Mouse (Mus musculus) MEL (cell line): ENCODE measurements around the gene Tent5b. TPM values are rescaled to one million over a fixed set of nuclear protein-coding genes. Genes with fewer than 3 reads are reported as not detected.

ENCODE experiments used
- DNase-seq: peaks from one replicate; pipeline ENCODE4 v3.0.0; 2011; ENCODE audit warnings: low read depth, low spot score
- H3K27ac ChIP-seq: 2 replicates; pipeline ENCODE4 v1.5.1; 2012; ENCODE audit warnings: low read depth, mild to moderate bottlenecking, control low read depth, low read length, moderate library complexity; ENCODE audit not compliant: control insufficient read depth
- H3K27me3 ChIP-seq, 2 experiments: fragments of 150-350 bp in 1 of 2; sonication (generic) in 1 of 2; 2 replicates each; pipeline ENCODE4 v1.6.1; 2012; ENCODE audit warnings: low read length in 2 of 2, mild to moderate bottlenecking in 2 of 2, improper control_type of control experiment in 1 of 2, moderate library complexity in 1 of 2; ENCODE audit not compliant: insufficient read depth in 2 of 2, control insufficient read depth in 1 of 2
- H3K36me3 ChIP-seq, 2 experiments: 2 replicates each; pipeline ENCODE4 v1.6.1; 2012 to 2014; ENCODE audit warnings: low read length in 2 of 2, improper control_type of control experiment in 1 of 2, inconsistent platforms in 1 of 2, mild to moderate bottlenecking in 1 of 2; ENCODE audit not compliant: insufficient read depth in 2 of 2, control insufficient read depth in 1 of 2
- H3K4me1 ChIP-seq, 2 experiments: fragments of 150-350 bp in 1 of 2; sonication (generic) in 1 of 2; 2 replicates each; pipeline ENCODE4 v1.6.1; 2012; ENCODE audit warnings: low read length in 2 of 2, improper control_type of control experiment in 1 of 2, mild to moderate bottlenecking in 1 of 2; ENCODE audit not compliant: insufficient read depth in 2 of 2, control insufficient read depth in 1 of 2
- H3K4me3 ChIP-seq, 2 experiments: fragments of 150-350 bp in 1 of 2; sonication (generic) in 1 of 2; 2 replicates each; pipeline ENCODE4 v1.5.1; 2012; ENCODE audit warnings: low read depth in 2 of 2, low read length in 2 of 2, mild to moderate bottlenecking in 2 of 2, moderate library complexity in 2 of 2, control low read depth in 1 of 2, improper control_type of control experiment in 1 of 2; ENCODE audit not compliant: control insufficient read depth in 1 of 2, insufficient read depth in 1 of 2
- H3K79me2 ChIP-seq: 2 replicates; pipeline ENCODE4 v1.6.1; 2012; ENCODE audit warnings: mild to moderate bottlenecking, low read length, moderate library complexity; ENCODE audit not compliant: control insufficient read depth, poor library complexity, insufficient read depth
- H3K9ac ChIP-seq: 2 replicates; pipeline ENCODE4 v1.6.1; 2012; ENCODE audit warnings: low read depth, mild to moderate bottlenecking, control low read depth, low read length, moderate library complexity; ENCODE audit not compliant: control insufficient read depth, poor library complexity, severe bottlenecking
- H3K9me3 ChIP-seq: fragments of 150-350 bp; sonication (generic); replicated peaks from 2 replicates; pipeline ENCODE4 v1.6.1; 2012; ENCODE audit warnings: mild to moderate bottlenecking, low read length, improper control_type of control experiment, moderate library complexity; ENCODE audit not compliant: insufficient read depth
- CHD1 ChIP-seq: IDR thresholded peaks from 2 replicates; pipeline ENCODE4 v1.6.1; 2012; ENCODE audit warnings: low read depth, mild to moderate bottlenecking, inconsistent platforms, low read length, improper control_type of control experiment
- CTCF ChIP-seq, 3 experiments: IDR thresholded peaks in 2 of 3; conservative IDR thresholded peaks in 1 of 3; 2 replicates each; pipeline ENCODE4 v1.5.1; 2011 to 2012; ENCODE audit warnings: low read length in 3 of 3, low read depth in 2 of 3, mild to moderate bottlenecking in 2 of 3, improper control_type of control experiment in 1 of 3, inconsistent platforms in 1 of 3, mixed read lengths in 1 of 3, moderate library complexity in 1 of 3; ENCODE audit not compliant: control insufficient read depth in 1 of 3, insufficient read depth in 1 of 3, poor library complexity in 1 of 3, severe bottlenecking in 1 of 3
- MXI1 ChIP-seq: IDR thresholded peaks from 2 replicates; pipeline ENCODE4 v1.6.1; 2011; ENCODE audit warnings: mild to moderate bottlenecking, low read depth, low read length, improper control_type of control experiment
- MYB ChIP-seq: IDR thresholded peaks from 2 replicates; pipeline ENCODE4 v1.6.1; 2011; ENCODE audit warnings: mild to moderate bottlenecking, low read depth, low read length, improper control_type of control experiment
- NELFE ChIP-seq: IDR thresholded peaks from 2 replicates; pipeline ENCODE4 v1.6.1; 2011; ENCODE audit warnings: low read depth, low read length, improper control_type of control experiment
- NRF1 ChIP-seq: IDR thresholded peaks from 2 replicates; pipeline ENCODE4 v1.6.1; 2014; ENCODE audit warnings: low read depth, mild to moderate bottlenecking, inconsistent platforms, low read length, improper control_type of control experiment, moderate library complexity; ENCODE audit not compliant: poor library complexity, insufficient read depth, severe bottlenecking
- POLR2A ChIP-seq, 2 experiments: IDR thresholded peaks; 2 replicates each; pipeline ENCODE4 v1.6.1; 2011 to 2012; ENCODE audit warnings: low read length in 2 of 2, mild to moderate bottlenecking in 2 of 2, control low read depth in 1 of 2, improper control_type of control experiment in 1 of 2, low read depth in 1 of 2, moderate library complexity in 1 of 2; ENCODE audit not compliant: control insufficient read depth in 1 of 2, insufficient read depth in 1 of 2, poor library complexity in 1 of 2
- POLR2AphosphoS2 ChIP-seq: IDR thresholded peaks from 2 replicates; pipeline ENCODE4 v1.6.1; 2011; ENCODE audit warnings: low read length, improper control_type of control experiment
- TAL1 ChIP-seq: IDR thresholded peaks from 2 replicates; pipeline ENCODE4 v1.6.1; 2012; ENCODE audit warnings: mild to moderate bottlenecking, inconsistent platforms, low read length, moderate library complexity, mixed read lengths
- TCF12 ChIP-seq: IDR thresholded peaks from 2 replicates; pipeline ENCODE4 v1.6.1; 2014; ENCODE audit warnings: low read depth, mild to moderate bottlenecking, inconsistent platforms, low read length, improper control_type of control experiment, moderate library complexity
- UBTF ChIP-seq: IDR thresholded peaks from 2 replicates; pipeline ENCODE4 v1.6.1; 2012; ENCODE audit warnings: low read depth, mild to moderate bottlenecking, inconsistent platforms, low read length, improper control_type of control experiment, moderate library complexity, borderline replicate concordance; ENCODE audit not compliant: insufficient read depth
- ZC3H11A ChIP-seq: IDR thresholded peaks from 2 replicates; pipeline ENCODE4 v1.6.1; 2012; ENCODE audit warnings: low read depth, mild to moderate bottlenecking, inconsistent platforms, low read length, improper control_type of control experiment
- ZNF384 ChIP-seq: IDR thresholded peaks from 2 replicates; pipeline ENCODE4 v1.6.1; 2012; ENCODE audit warnings: low read depth, mild to moderate bottlenecking, inconsistent platforms, low read length, improper control_type of control experiment
- polyA plus RNA-seq, 2 experiments: library from polyadenylated mRNA; stranded (reverse) in 1 of 2; unstranded in 1 of 2; fragments of >175 nt in 1 of 2; fragments of >200 nt in 1 of 2; gene quantifications; 2 replicates each; pipeline versions ENCODE4 v1.2.1 to v1.2.4; 2012; ENCODE audit warnings: low replicate concordance in 2 of 2, low read depth in 1 of 2; ENCODE audit not compliant: insufficient read length in 2 of 2, insufficient read depth in 1 of 2, missing spikeins in 1 of 2
- total RNA-seq: library from RNA; depleted of rRNA; stranded (reverse); fragments of 300-350 nt; gene quantifications from 2 replicates; pipeline ENCODE4 v1.2.3, GENCODE M21; 2012

Tent5b gene
- total and polyA plus RNA-seq, 3 experiments: 2.5 to 3.6 TPM; not detected in 1

- H3K27ac ChIP-seq: no peak overlapping the region
- H3K27me3 ChIP-seq: no peaks in the 10 kb centered on the region
- H3K9ac ChIP-seq: no peak overlapping the region
- peaks cover 0 to 5% of the 10 kb centered on the region in 2 experiments; a peak in 1 of 4 replicates for H3K4me1 ChIP-seq
- H3K9me3 ChIP-seq: no peaks in the 10 kb centered on the region
- peak; percentile 58 for DNase-seq
- H3K4me3 ChIP-seq: no peak overlapping the region
- H3K36me3 ChIP-seq: no peaks in the 10 kb centered on the region
- TF ChIP-seq UBTF: no peak
- TF ChIP-seq POLR2AphosphoS2: no peak
- TF ChIP-seq CTCF (IDR thresholded peaks at IDR 0.05 in 2 of 3, conservative IDR thresholded peaks at IDR 0.05 in 1 of 3; ENCODE audit: control insufficient read depth in 1 of 3, insufficient read depth in 1 of 3, low read depth in 2 of 3, low read length in 3 of 3, poor library complexity in 1 of 3, severe bottlenecking in 1 of 3): peak in 1 of 3 experiments; percentile 24; a peak in 1 of 6 replicates
- no peak for TF ChIP-seq TCF12
- no peak for TF ChIP-seq ZC3H11A
- H3K79me2 ChIP-seq: no peaks in the 10 kb centered on the region
These were observed 21.9 kb upstream of the Tent5b start for GRCm38 (mm10) chr4:133458044-133458443.

- H3K79me2 ChIP-seq: no peaks in the 10 kb centered on the region
- H3K27me3 ChIP-seq: no peaks in the 10 kb centered on the region
- H3K4me3 ChIP-seq: no peak overlapping the region
- no peaks in the 10 kb centered on the region for H3K9me3 ChIP-seq
- DNase-seq: no peak
- no peak overlapping the region for H3K9ac ChIP-seq
- H3K27ac ChIP-seq: no peak overlapping the region
- no peaks in the 10 kb centered on the region for H3K36me3 ChIP-seq
- H3K4me1 ChIP-seq: peaks cover 0 to 5% of the 10 kb centered on the region in 2 experiments; a peak in 2 of 4 replicates
- TF ChIP-seq TAL1: no peak
- no peak for TF ChIP-seq NRF1
- no peak for TF ChIP-seq ZNF384
- TF ChIP-seq MXI1: no peak
- TF ChIP-seq, all 39 proteins: peak for 0
These were observed 19.9 kb upstream of the Tent5b start for GRCm38 (mm10) chr4:133460006-133460405.

- H3K9ac ChIP-seq: no peak overlapping the region
- no peaks in the 10 kb centered on the region for H3K9me3 ChIP-seq
- no peak overlapping the region for H3K27ac ChIP-seq
- TF ChIP-seq POLR2A (IDR thresholded peaks at IDR 0.05; ENCODE audit: control insufficient read depth in 1 of 2, insufficient read depth in 1 of 2, low read depth in 1 of 2, low read length in 2 of 2, poor library complexity in 1 of 2) (no peak), MYB (no peak), CHD1 (no peak), CTCF (IDR thresholded peaks at IDR 0.05 in 2 of 3, conservative IDR thresholded peaks at IDR 0.05 in 1 of 3; ENCODE audit: control insufficient read depth in 1 of 3, insufficient read depth in 1 of 3, low read depth in 2 of 3, low read length in 3 of 3, poor library complexity in 1 of 3, severe bottlenecking in 1 of 3) (peak in 1 of 3 experiments; percentile 4; a peak in 1 of 6 replicates), NELFE (no peak)
- H3K79me2 ChIP-seq: no peaks in the 10 kb centered on the region
- DNase-seq: no peak
- H3K4me1 ChIP-seq: peaks cover 0 to 5% of the 10 kb centered on the region in 2 experiments; a peak in 2 of 4 replicates
- H3K36me3 ChIP-seq: no peaks in the 10 kb centered on the region
- no peak overlapping the region for H3K4me3 ChIP-seq
- no peaks in the 10 kb centered on the region for H3K27me3 ChIP-seq
These were observed 19.1 kb upstream of the Tent5b start for GRCm38 (mm10) chr4:133460796-133461325.
